In genomic region chr17:69769002-69769421, GRCm38 (mm10) we compare ENCODE assay signal across 9 mouse cellular contexts.
A peak's percentile ranks its signal among the peaks of the same experiment; 100 is the strongest.
DNase-seq lines count a peak whose midpoint lies in the region; ATAC-seq lines count a peak whose summit lies in the region.
"Had no signal": no experiment of that assay in that cellular context is flagged by ENCODE, and none has a peak within 500 bp of the region (broad histone marks: within the 10 kb centered on the region; RNA-seq: fewer than 3 reads in every experiment).

No protein-coding gene starts in this region.

- H3K27ac ChIP-seq in midbrain, embryonic 14.5 days (replicated peaks; ENCODE audit: low read depth, low read length): no peak overlapping the region
- H3K27ac ChIP-seq: gastrocnemius, adult 2 months; limb, embryonic 15.5 days had no signal

- H3K4me1 ChIP-seq in midbrain, embryonic 14.5 days (ENCODE audit: control insufficient read depth, insufficient read depth, low read length): peaks cover 4% of the 10 kb centered on the region; the same call in 1 of the 2 replicates
- H3K4me1 ChIP-seq: limb, embryonic 15.5 days had no signal

- no peaks in the 10 kb centered on the region for H3K9me3 ChIP-seq in midbrain, embryonic 14.5 days (ENCODE audit: control insufficient read depth, low read length)
- H3K9me3 ChIP-seq: limb, embryonic 15.5 days had no signal

- no peak overlapping the region for H3K4me2 ChIP-seq in midbrain, embryonic 14.5 days (ENCODE audit: low read length)
- H3K4me2 ChIP-seq: limb, embryonic 15.5 days had no signal

- peak; percentile 63 for DNase-seq in brain, embryonic 18.5 days (ENCODE audit: low read depth, low spot score)
- peak; percentile 19 to 38 for DNase-seq in cerebellum, postnatal 14 days
- peak; percentile 67 to 78 for DNase-seq in layer of hippocampus, adult 8-10 months (ENCODE audit: low spot score in 2 of 2)
- DNase-seq in midbrain, embryonic 14.5 days: peak; percentile 52
- no peak for DNase-seq in adrenal gland, postnatal 36 days
- DNase-seq in heart, postnatal 10 days: no peak
- DNase-seq in kidney, adult 9 months: no peak
- DNase-seq: gastrocnemius, adult 2 months had no signal

- 56% methylated on average over 8 of the region's 8 CpGs for WGBS in midbrain, embryonic 14.5 days

- H3K9ac ChIP-seq in midbrain, embryonic 14.5 days (replicated peaks; ENCODE audit: low read length): no peak overlapping the region
- H3K9ac ChIP-seq: limb, embryonic 15.5 days had no signal

- intact Hi-C loops in heart, postnatal 10 days (cut with DNase I): no loop called here

- no peaks in the 10 kb centered on the region for H3K36me3 ChIP-seq in midbrain, embryonic 14.5 days (ENCODE audit: control insufficient read depth, insufficient read depth, low read length)
- H3K36me3 ChIP-seq: limb, embryonic 15.5 days had no signal

- H3K27me3 ChIP-seq in midbrain, embryonic 14.5 days (ENCODE audit: control insufficient read depth, insufficient read depth, low read length): no peaks in the 10 kb centered on the region
- H3K27me3 ChIP-seq: limb, embryonic 15.5 days had no signal

- H3K4me3 ChIP-seq in midbrain, embryonic 14.5 days (replicated peaks; ENCODE audit: low read depth, low read length): no peak overlapping the region
- H3K4me3 ChIP-seq: gastrocnemius, adult 2 months; limb, embryonic 15.5 days had no signal

- peak; percentile 35; the same call in 1 of the 2 replicates for ATAC-seq in midbrain, embryonic 14.5 days (ENCODE audit: low FRiP score, low TSS enrichment)

Comparison
In these comparisons a context has a peak if more than half of its experiments do, and no peak if none do; other contexts are left out.
1. DNase-seq: peak in brain, embryonic 18.5 days (single experiment), cerebellum, postnatal 14 days (2 of 2), layer of hippocampus, adult 8-10 months (2 of 2) and midbrain, embryonic 14.5 days (single experiment); none in adrenal gland, postnatal 36 days (0 of 2), heart, postnatal 10 days (0 of 2) and kidney, adult 9 months (single experiment).